Mouse (Mus musculus) induced T-regulatory cell, adult 2 months (primary cell): ENCODE measurements at regions not wholly inside any gene's neighbourhood (a gene's known extent, or its start where the extent isn't known, plus 50 kb on each side); places are given as distances from the start of the nearest gene placed in this dataset.

ENCODE experiments used
- DNase-seq: peaks from one replicate; pipeline ENCODE4 v3.0.0-alpha.2; 2012; ENCODE audit warnings: low read depth

- DNase-seq, result no peak
Measured at GRCm38 (mm10) chr4:33793398-33793797, 131.0 kb upstream of the Cnr1 start.

GRCm38 (mm10) chr4:33795461-33795860, 128.9 kb upstream of the Cnr1 start:
- no peak for DNase-seq

- DNase-seq, result no peak
Measured at GRCm38 (mm10) chr4:33797964-33798363, 126.4 kb upstream of the Cnr1 start.

GRCm38 (mm10) chr4:33798654-33799053, 125.7 kb upstream of the Cnr1 start:
- DNase-seq, result no peak

GRCm38 (mm10) chr4:33799110-33799509, 125.3 kb upstream of the Cnr1 start:
- no peak for DNase-seq

GRCm38 (mm10) chr4:33799831-33800230, 124.6 kb upstream of the Cnr1 start:
- no peak for DNase-seq

- no peak for DNase-seq
Measured at GRCm38 (mm10) chr4:33812338-33812737, 112.1 kb upstream of the Cnr1 start.

GRCm38 (mm10) chr4:33823850-33824249, 100.5 kb upstream of the Cnr1 start:
- DNase-seq, result no peak

- no peak for DNase-seq
Measured at GRCm38 (mm10) chr4:33833134-33833533, 91.3 kb upstream of the Cnr1 start.

GRCm38 (mm10) chr4:33838436-33838835, 86.0 kb upstream of the Cnr1 start:
- DNase-seq, result no peak

- DNase-seq, result no peak
Measured at GRCm38 (mm10) chr4:33840119-33840518, 84.3 kb upstream of the Cnr1 start.

GRCm38 (mm10) chr4:33845611-33846395, 78.6 kb upstream of the Cnr1 start:
- DNase-seq, result no peak

GRCm38 (mm10) chr4:33850249-33850648, 74.1 kb upstream of the Cnr1 start:
- DNase-seq, result no peak

- DNase-seq, result no peak
Measured at GRCm38 (mm10) chr4:33852294-33852693, 72.1 kb upstream of the Cnr1 start.

GRCm38 (mm10) chr4:33855112-33855511, 69.3 kb upstream of the Cnr1 start:
- DNase-seq, result no peak

- DNase-seq, result peak; percentile 20
Measured at GRCm38 (mm10) chr4:33867126-33867525, 57.3 kb upstream of the Cnr1 start.

- no peak for DNase-seq
Measured at GRCm38 (mm10) chr4:33869317-33869716, 55.1 kb upstream of the Cnr1 start.
